In the genomic region with DNA sequence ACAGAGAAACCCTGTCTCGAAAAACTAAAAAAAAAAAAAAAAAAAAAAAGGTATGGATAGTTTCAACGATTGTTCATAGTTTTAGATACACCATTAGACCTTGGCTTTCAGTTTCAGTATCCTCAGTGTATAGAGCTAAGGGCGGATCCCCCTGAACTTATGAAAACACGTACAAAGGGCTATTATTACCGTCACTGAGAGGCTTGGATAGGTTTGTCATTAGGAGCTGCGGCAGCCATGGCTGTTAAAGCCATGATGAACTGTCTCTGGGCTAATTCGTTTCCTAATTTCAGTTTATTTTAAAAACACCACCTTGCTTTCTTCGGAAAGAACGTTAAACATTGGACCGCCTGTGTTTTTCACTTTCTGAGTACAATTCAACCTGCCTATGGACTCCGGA, we compare ENCODE assay signal across 8 mouse cellular contexts. TPM values are rescaled to one million over a fixed set of nuclear protein-coding genes. Genes with fewer than 3 reads are reported as not detected.
DNase-seq lines count a peak whose midpoint lies in the region; ATAC-seq and TF ChIP-seq lines count a peak whose summit lies in the region.

No protein-coding gene starts in this region.

- peak overlapping the region; percentile 88 for H3K9ac ChIP-seq in embryonic facial prominence, embryonic 11.5 days (replicated peaks; ENCODE audit: low read length)
- peak overlapping the region; percentile 86 for H3K9ac ChIP-seq in midbrain, embryonic 11.5 days (ENCODE audit: low read length)

- ATAC-seq in embryonic facial prominence, embryonic 11.5 days (replicated peaks; ENCODE audit: insufficient number of reproducible peaks, low FRiP score, low TSS enrichment, low read depth), result no peak
- ATAC-seq in midbrain, embryonic 11.5 days (ENCODE audit: low FRiP score), result no peak

- no peak for TF ChIP-seq CTCF in lung, adult 2 months (IDR thresholded peaks at IDR 0.05; ENCODE audit: insufficient read depth, low read length)

- H3K36me3 ChIP-seq in embryonic facial prominence, embryonic 11.5 days (replicated peaks; ENCODE audit: control insufficient read depth, insufficient read depth, low read depth, low read length), result no peaks in the 10 kb centered on the region; the same call in 1 of the 2 replicates
- 0 out of 2 replicates have a peak, but pooled peaks cover 2% of the 10 kb centered on the region for H3K36me3 ChIP-seq in midbrain, embryonic 11.5 days (ENCODE audit: control insufficient read depth, insufficient read depth, low read length)

- TF ChIP-seq POLR2A in lung, adult 2 months (IDR thresholded peaks at IDR 0.05; ENCODE audit: borderline replicate concordance, extremely low read depth, low read depth, low read length), result no peak

- H3K9me3 ChIP-seq in embryonic facial prominence, embryonic 11.5 days (replicated peaks; ENCODE audit: control insufficient read depth, low read length), result no peaks in the 10 kb centered on the region
- H3K9me3 ChIP-seq in midbrain, embryonic 11.5 days (ENCODE audit: control insufficient read depth, low read length), result no peaks in the 10 kb centered on the region

- H3K4me2 ChIP-seq in embryonic facial prominence, embryonic 11.5 days (ENCODE audit: low read depth, low read length), result peak overlapping the region; percentile 62
- H3K4me2 ChIP-seq in midbrain, embryonic 11.5 days, result peak overlapping the region; percentile 53

- H3K4me3 ChIP-seq in lung, adult 2 months (replicated peaks; ENCODE audit: extremely low read depth, low read depth, low read length), result peak overlapping the region; percentile 75
- peak overlapping the region; percentile 75 for H3K4me3 ChIP-seq in embryonic facial prominence, embryonic 11.5 days (ENCODE audit: low read depth, low read length)
- peak overlapping the region; percentile 71 for H3K4me3 ChIP-seq in midbrain, embryonic 11.5 days (ENCODE audit: low read depth, low read length)

- DNase-seq in lung, adult 2 months, result peak; percentile 8
- DNase-seq in lung, adult 18-20 months, result no peak
- no peak for DNase-seq in embryonic facial prominence, embryonic 11.5 days (ENCODE audit: low spot score)
- DNase-seq in induced T-regulatory cell, adult 2 months (ENCODE audit: low read depth), result peak; percentile 76
- DNase-seq in midbrain, embryonic 11.5 days (ENCODE audit: low spot score, missing footprints), result peak; percentile 87
- no peak for DNase-seq in frontal cortex, postnatal 10 days (ENCODE audit: low spot score in 2 of 2)
- DNase-seq in frontal cortex, postnatal 25 days (ENCODE audit: low spot score in 2 of 2), result no peak
- DNase-seq in cerebellum, adult 9-10 months, result no peak

- H3K27ac ChIP-seq in embryonic facial prominence, embryonic 11.5 days (replicated peaks; ENCODE audit: low read depth, low read length), result no peak overlapping the region
- H3K27ac ChIP-seq in midbrain, embryonic 11.5 days (ENCODE audit: low read depth, low read length), result no peak overlapping the region

- 9% methylated on average over 11 of the region's 11 CpGs for WGBS in lung, adult 2 months
- WGBS in embryonic facial prominence, embryonic 11.5 days, result 25% methylated on average over 10 of the region's 11 CpGs
- WGBS in midbrain, embryonic 11.5 days, result 29% methylated on average over 11 of the region's 11 CpGs

- H3K27me3 ChIP-seq in embryonic facial prominence, embryonic 11.5 days (ENCODE audit: control insufficient read depth, insufficient read depth, low read length), result no peaks in the 10 kb centered on the region
- no peaks in the 10 kb centered on the region for H3K27me3 ChIP-seq in midbrain, embryonic 11.5 days (ENCODE audit: control insufficient read depth, insufficient read depth, low read length)

- H3K4me1 ChIP-seq in lung, adult 2 months (ENCODE audit: control insufficient read depth, insufficient read depth, low read length), result no peaks in the 10 kb centered on the region
- no peaks in the 10 kb centered on the region; the same call in 1 of the 2 replicates for H3K4me1 ChIP-seq in embryonic facial prominence, embryonic 11.5 days (ENCODE audit: control insufficient read depth, insufficient read depth, low read length)
- no peaks in the 10 kb centered on the region; the same call in 1 of the 2 replicates for H3K4me1 ChIP-seq in midbrain, embryonic 11.5 days (ENCODE audit: control insufficient read depth, insufficient read depth, low read length)

RNA-seq across cellular contexts. Expression of gene Glrx2, which starts 22.7 kb away (rescaled TPM):
- polyA plus RNA-seq in lung, adult 2 months (2012; rRNA removed), result 17.2 and 21.5 TPM in 2 replicates
- polyA plus RNA-seq in embryonic facial prominence, embryonic 11.5 days (2014; fragmentation: Nextera tagmentation; extraction: Ambion mirVana), result 80.4 and 87.3 TPM in 2 replicates
- polyA plus RNA-seq in midbrain, embryonic 11.5 days (2014; fragmentation: Nextera tagmentation; extraction: Ambion mirVana), result 69.2 and 71.2 TPM in 2 replicates

RNA-seq across cellular contexts. Expression of gene Cdc73, which starts 36.1 kb away (rescaled TPM):
- polyA plus RNA-seq in lung, adult 2 months (2012; rRNA removed), result 0.94 and 3.2 TPM in 2 replicates
- 24.5 and 27.3 TPM in 2 replicates for polyA plus RNA-seq in embryonic facial prominence, embryonic 11.5 days (2014; fragmentation: Nextera tagmentation; extraction: Ambion mirVana)
- polyA plus RNA-seq in midbrain, embryonic 11.5 days (2014; fragmentation: Nextera tagmentation; extraction: Ambion mirVana), result 27.8 and 28.4 TPM in 2 replicates

RNA-seq across cellular contexts. Expression of gene Trove2, which starts 38.1 kb away (rescaled TPM):
- 2.9 and 5.1 TPM in 2 replicates for polyA plus RNA-seq in lung, adult 2 months (2012; rRNA removed)
- 31.0 and 31.6 TPM in 2 replicates for polyA plus RNA-seq in embryonic facial prominence, embryonic 11.5 days (2014; fragmentation: Nextera tagmentation; extraction: Ambion mirVana)
- polyA plus RNA-seq in midbrain, embryonic 11.5 days (2014; fragmentation: Nextera tagmentation; extraction: Ambion mirVana), result 42.2 and 47.0 TPM in 2 replicates

RNA-seq across cellular contexts. Expression of gene Uchl5, which starts 38.3 kb away (rescaled TPM):
- polyA plus RNA-seq in lung, adult 2 months (2012; rRNA removed), result 3.1 and 4.8 TPM in 2 replicates
- 78.5 and 90.2 TPM in 2 replicates for polyA plus RNA-seq in embryonic facial prominence, embryonic 11.5 days (2014; fragmentation: Nextera tagmentation; extraction: Ambion mirVana)
- 84.5 and 88.5 TPM in 2 replicates for polyA plus RNA-seq in midbrain, embryonic 11.5 days (2014; fragmentation: Nextera tagmentation; extraction: Ambion mirVana)

Comparison
In these comparisons a context has a peak if more than half of its experiments do, and no peak if none do; other contexts are left out.
1. DNase-seq: peak in lung, adult 2 months (single experiment), induced T-regulatory cell, adult 2 months (single experiment) and midbrain, embryonic 11.5 days (single experiment); none in lung, adult 18-20 months (0 of 2), embryonic facial prominence, embryonic 11.5 days (single experiment), frontal cortex, postnatal 10 days (0 of 2), frontal cortex, postnatal 25 days (0 of 2) and cerebellum, adult 9-10 months (single experiment).
2. Peak in every context shown above with its lines, with median percentiles within 50 percentile points of each other: H3K4me3 ChIP-seq.